Mouse (Mus musculus) CH12.LX (cell line): ENCODE measurements around the gene Dnajc16. TPM values are rescaled to one million over a fixed set of nuclear protein-coding genes. Genes with fewer than 3 reads are reported as not detected.

Experiments
- DNase-seq: peaks from one replicate; pipeline ENCODE4 v3.0.0-alpha.2; 2013; ENCODE audit errors: extremely low read depth
- H3K27ac ChIP-seq: 2 replicates; pipeline ENCODE4 v1.5.1; 2012; ENCODE audit warnings: low read depth, mild to moderate bottlenecking, control low read depth, moderate library complexity; ENCODE audit not compliant: insufficient read depth
- H3K27me3 ChIP-seq: replicated peaks from 2 replicates; pipeline ENCODE3; 2012; ENCODE audit warnings: inconsistent platforms
- H3K36me3 ChIP-seq, 2 experiments: replicated peaks in 1 of 2; 2 replicates each; pipeline versions ENCODE3 to v1.6.1; 2012; ENCODE audit warnings: inconsistent platforms in 1 of 2, low read length in 1 of 2, mild to moderate bottlenecking in 1 of 2, mixed read lengths in 1 of 2, moderate library complexity in 1 of 2; ENCODE audit not compliant: control insufficient read depth in 1 of 2, insufficient read depth in 1 of 2
- H3K4me1 ChIP-seq, 2 experiments: 2 replicates each; pipeline ENCODE4 v1.6.1; 2012; ENCODE audit warnings: inconsistent platforms in 1 of 2, moderate library complexity in 1 of 2; ENCODE audit not compliant: insufficient read depth in 2 of 2, control insufficient read depth in 1 of 2
- H3K4me2 ChIP-seq: 2 replicates; pipeline ENCODE4 v1.6.1; 2012; ENCODE audit warnings: low read depth, mild to moderate bottlenecking, control low read depth; ENCODE audit not compliant: poor library complexity, insufficient read depth, severe bottlenecking
- H3K4me3 ChIP-seq, 3 experiments: fragments of 150-350 bp in 1 of 3; sonication (generic) in 1 of 3; replicated peaks in 1 of 3; 2 replicates each; pipeline versions ENCODE3 to v1.5.1; 2011 to 2012; ENCODE audit warnings: low read depth in 2 of 3, low read length in 2 of 3, mild to moderate bottlenecking in 2 of 3, moderate library complexity in 2 of 3, control low read depth in 1 of 3, improper control_type of control experiment in 1 of 3, inconsistent platforms in 1 of 3, mixed read lengths in 1 of 3; ENCODE audit not compliant: poor library complexity in 1 of 3
- H3K79me2 ChIP-seq: replicated peaks from 2 replicates; pipeline ENCODE4 v1.6.1; 2012; ENCODE audit warnings: mild to moderate bottlenecking, moderate library complexity; ENCODE audit not compliant: control insufficient read depth, poor library complexity, insufficient read depth, severe bottlenecking; ENCODE audit errors: extremely low read depth
- H3K9ac ChIP-seq: 2 replicates; pipeline ENCODE4 v1.6.1; 2012; ENCODE audit warnings: low read depth, mild to moderate bottlenecking, control low read depth, moderate library complexity; ENCODE audit not compliant: insufficient read depth
- H3K9me3 ChIP-seq: replicated peaks from 2 replicates; pipeline ENCODE3; 2012; ENCODE audit warnings: low read length, inconsistent platforms, mixed read lengths
- CTCF ChIP-seq, 2 experiments: IDR thresholded peaks in 1 of 2; conservative IDR thresholded peaks in 1 of 2; 2 replicates each; pipeline ENCODE4 v1.5.1; 2011 to 2012; ENCODE audit warnings: low read depth in 2 of 2, low read length in 2 of 2, improper control_type of control experiment in 1 of 2, inconsistent platforms in 1 of 2, mild to moderate bottlenecking in 1 of 2, moderate library complexity in 1 of 2
- ELF1 ChIP-seq: IDR thresholded peaks from 2 replicates; pipeline ENCODE4 v1.6.1; 2014; ENCODE audit warnings: low read depth, mild to moderate bottlenecking, inconsistent platforms, low read length, improper control_type of control experiment
- EP300 ChIP-seq: IDR thresholded peaks from 2 replicates; pipeline ENCODE4 v1.6.1; 2011; ENCODE audit warnings: low read length, improper control_type of control experiment
- ETS1 ChIP-seq: conservative IDR thresholded peaks from 2 replicates; pipeline ENCODE4 v1.6.1; 2012; ENCODE audit warnings: low read depth, mild to moderate bottlenecking, inconsistent platforms, low read length, improper control_type of control experiment, moderate library complexity
- HCFC1 ChIP-seq: IDR thresholded peaks from 2 replicates; pipeline ENCODE4 v1.6.1; 2012; ENCODE audit warnings: low read depth, mild to moderate bottlenecking, inconsistent platforms, low read length, improper control_type of control experiment
- IRF4 ChIP-seq: IDR thresholded peaks from 2 replicates; pipeline ENCODE4 v1.6.1; 2014; ENCODE audit warnings: low read depth, mild to moderate bottlenecking, inconsistent platforms, low read length, improper control_type of control experiment
- JUN ChIP-seq: IDR thresholded peaks from 2 replicates; pipeline ENCODE4 v1.6.1; 2011; ENCODE audit warnings: low read depth, mild to moderate bottlenecking, low read length, improper control_type of control experiment, moderate library complexity; ENCODE audit not compliant: insufficient read depth
- JUND ChIP-seq: conservative IDR thresholded peaks from 2 replicates; pipeline ENCODE4 v1.6.1; 2011; ENCODE audit warnings: low read depth, low read length, improper control_type of control experiment
- KAT2A ChIP-seq: IDR thresholded peaks from 2 replicates; pipeline ENCODE4 v1.6.1; 2012; ENCODE audit warnings: low read length, improper control_type of control experiment, inconsistent platforms; ENCODE audit not compliant: insufficient replicate concordance
- MAX ChIP-seq: IDR thresholded peaks from 2 replicates; pipeline ENCODE4 v1.6.1; 2011; ENCODE audit warnings: low read length, improper control_type of control experiment
- PAX5 ChIP-seq: IDR thresholded peaks from 2 replicates; pipeline ENCODE4 v1.6.1; 2012; ENCODE audit warnings: low read length, inconsistent platforms, mixed read lengths
- POLR2A ChIP-seq: IDR thresholded peaks from 2 replicates; pipeline ENCODE4 v1.6.1; 2011; ENCODE audit warnings: low read depth, mild to moderate bottlenecking, improper control_type of control experiment, low read length
- POLR2AphosphoS2 ChIP-seq: IDR thresholded peaks from 2 replicates; pipeline ENCODE4 v1.6.1; 2011; ENCODE audit warnings: low read depth, low read length, improper control_type of control experiment
- SMC3 ChIP-seq: IDR thresholded peaks from 2 replicates; pipeline ENCODE4 v1.6.1; 2011; ENCODE audit warnings: low read depth, low read length, improper control_type of control experiment
- TBP ChIP-seq: conservative IDR thresholded peaks from 2 replicates; pipeline ENCODE4 v1.6.1; 2011; ENCODE audit warnings: low read depth, low read length, improper control_type of control experiment
- UBTF ChIP-seq: IDR thresholded peaks from 2 replicates; pipeline ENCODE4 v1.6.1; 2012; ENCODE audit warnings: low read depth, mild to moderate bottlenecking, inconsistent platforms, low read length, improper control_type of control experiment, moderate library complexity
- USF1 ChIP-seq: IDR thresholded peaks from 2 replicates; pipeline ENCODE4 v1.6.1; 2014; ENCODE audit warnings: low read depth, mild to moderate bottlenecking, inconsistent platforms, low read length, improper control_type of control experiment
- ZC3H11A ChIP-seq: IDR thresholded peaks from 2 replicates; pipeline ENCODE4 v1.6.1; 2012; ENCODE audit warnings: low read depth, mild to moderate bottlenecking, inconsistent platforms, low read length, improper control_type of control experiment
- dilution Hi-C: fragments of 300-500 bp; cut with MboI; formaldehyde crosslinking; loops from 2 replicates; pipeline ENCODE4 v1.14.3; 2020; ENCODE audit warnings: low sequenced_read_pairs; ENCODE audit not compliant: extremely low pct_unique_long_range_greater_than_20kb, extremely low pct_ligation_motif_present
- in situ Hi-C: fragments of 300-500 bp; cut with MboI; formaldehyde crosslinking; loops from 3 replicates; pipeline ENCODE4 v1.14.3; 2019; ENCODE audit warnings: low sequenced_read_pairs, low pct_ligation_motif_present, low pct_unique_long_range_greater_than_20kb, mixed read lengths
- polyA plus RNA-seq: library from polyadenylated mRNA; unstranded; fragments of >175 nt; gene quantifications from 2 replicates; pipeline ENCODE4 v1.2.1, GENCODE M21; 2012; ENCODE audit warnings: low read depth; ENCODE audit not compliant: insufficient read length
- total RNA-seq, 2 experiments: library from RNA; depleted of rRNA; stranded (reverse); fragments of 300-350 nt in 1 of 2; fragments of >200 nt in 1 of 2; gene quantifications; 2 replicates each; pipeline ENCODE4 v1.2.3; 2012 to 2014

The Dnajc16 gene
- total and polyA plus RNA-seq, 3 experiments, result 3.1 to 7.4 (median 5.9) TPM

DNA sequence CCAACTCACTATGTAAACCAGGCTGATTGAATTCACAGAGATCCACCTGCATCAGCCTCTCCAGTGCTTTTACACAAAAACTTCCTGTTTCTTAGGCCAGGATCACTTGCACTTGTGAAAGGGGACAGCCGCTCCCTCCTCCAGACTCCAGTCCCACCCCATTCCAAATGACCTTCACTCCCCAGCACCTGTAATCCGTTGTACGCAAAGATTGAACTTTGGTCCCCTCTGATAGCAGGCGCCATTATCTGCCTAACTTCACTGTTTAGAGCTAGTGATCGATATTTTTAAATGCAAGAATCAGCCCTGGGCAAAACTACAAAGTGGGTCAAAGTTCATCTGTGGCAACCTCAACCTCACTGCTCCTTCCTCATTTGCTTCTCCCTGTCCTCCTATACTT lies 59.0 kb downstream of the Dnajc16 start:
- dilution Hi-C loops (no loop called here), in situ Hi-C loops (no loop called here)

DNA sequence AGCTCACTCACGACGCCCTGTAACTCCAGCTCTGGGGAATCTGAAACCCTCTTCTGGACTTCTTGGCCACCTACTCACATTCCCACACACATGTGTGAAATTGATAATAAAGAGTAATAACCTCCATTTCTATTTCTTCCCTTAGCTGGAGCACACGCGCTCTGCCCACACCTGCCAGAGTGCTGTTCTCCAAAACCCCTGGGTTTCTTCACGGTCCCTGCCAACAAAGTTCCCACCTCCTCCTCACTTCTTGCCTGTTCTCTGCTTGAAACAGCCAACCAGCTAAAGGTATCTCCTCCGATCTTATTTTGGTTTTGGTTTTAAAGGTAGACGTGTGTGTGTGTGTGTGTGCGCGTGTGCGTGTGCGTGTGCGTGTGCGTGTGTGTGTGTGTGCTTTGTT lies 60.3 kb downstream of the Dnajc16 start:
- Histone ChIP-seq H3K4me1 (peaks cover 0 to 8% of the 10 kb centered on the region in 2 experiments; a peak in 2 of 4 replicates), H3K9ac (no peak overlapping the region), H3K9me3 (no peaks in the 10 kb centered on the region), H3K27ac (no peak overlapping the region), H3K36me3 (no peaks in the 10 kb centered on the region), H3K4me2 (no peak overlapping the region), H3K4me3 (no peak overlapping the region), H3K27me3 (peaks cover 9% of the 10 kb centered on the region), H3K79me2 (no peaks in the 10 kb centered on the region)
- DNase-seq, result no peak
- in situ Hi-C loops, result no loop called here
- TF ChIP-seq JUND, result no peak
- TF ChIP-seq SMC3, result no peak
- no peak for TF ChIP-seq TBP
- dilution Hi-C loops, result no loop called here

More for the DNA sequence above, 59.0 kb downstream of the Dnajc16 start:
- no peak overlapping the region for H3K4me2 ChIP-seq
- no peak for DNase-seq
- no peak overlapping the region for H3K27ac ChIP-seq
- no peaks in the 10 kb centered on the region for H3K36me3 ChIP-seq
- H3K79me2 ChIP-seq, result no peaks in the 10 kb centered on the region
- no peaks in the 10 kb centered on the region for H3K9me3 ChIP-seq
- H3K27me3 ChIP-seq, result peaks cover 8% of the 10 kb centered on the region
- TF ChIP-seq IRF4, result no peak
- no peak for TF ChIP-seq POLR2A
- TF ChIP-seq EP300, result no peak
- TF ChIP-seq KAT2A, result no peak
- TF ChIP-seq UBTF, result no peak
- no peak for TF ChIP-seq SMC3
- TF ChIP-seq ZC3H11A, result no peak
- no peak for TF ChIP-seq MAX
- TF ChIP-seq USF1, result no peak
- no peak for TF ChIP-seq POLR2AphosphoS2
- TF ChIP-seq ELF1, result no peak
- TF ChIP-seq HCFC1, result no peak
- TF ChIP-seq ETS1, result no peak
- no peak for TF ChIP-seq CTCF (conservative IDR thresholded peaks at IDR 0.05 in 1 of 2, IDR thresholded peaks at IDR 0.05 in 1 of 2; ENCODE audit: low read depth in 2 of 2, low read length in 2 of 2)
- no peak for TF ChIP-seq JUN
- TF ChIP-seq PAX5, result no peak
- peaks cover 0 to 8% of the 10 kb centered on the region in 2 experiments; a peak in 2 of 4 replicates for H3K4me1 ChIP-seq
- H3K4me3 ChIP-seq, result no peak overlapping the region
- H3K9ac ChIP-seq, result no peak overlapping the region
